Mouse (Mus musculus): ENCODE measurements around the gene Cdh24. TPM values are rescaled to one million over a fixed set of nuclear protein-coding genes. Genes with fewer than 3 reads are reported as not detected.
A peak's percentile ranks its signal among the peaks of the same experiment; 100 is the strongest.

The Cdh24 gene
- polyA plus RNA-seq, 1 experiment from 2014 or later: 0.61 TPM

GRCm38 (mm10) chr14:54660009-54660408 lies 18.8 kb upstream of the Cdh24 start:
- Histone ChIP-seq H3K4me3 (no peak overlapping the region), H3K27me3 (replicated peaks) (no peaks in the 10 kb centered on the region), H3K9me3 (replicated peaks) (no peaks in the 10 kb centered on the region), H3K4me1 (no peaks in the 10 kb centered on the region), H3K27ac (no peak overlapping the region), H3K4me2 (no peak overlapping the region), H3K9ac (no peak overlapping the region), H3K36me3 (peaks cover 99% of the 10 kb centered on the region)
- no peak for ATAC-seq
- 80% methylated on average over 2 of the region's 2 CpGs for WGBS (ENCODE audit: insufficient replicate concordance)

GRCm38 (mm10) chr14:54653496-54653895 lies 12.3 kb upstream of the Cdh24 start:
- peak; percentile 92 for ATAC-seq
- H3K4me1 ChIP-seq: peaks cover 51% of the 10 kb centered on the region
- no peaks in the 10 kb centered on the region for H3K27me3 ChIP-seq (replicated peaks)
- WGBS (ENCODE audit: insufficient replicate concordance): under 1% methylated on average over 12 of the region's 12 CpGs
- H3K4me3 ChIP-seq: peak overlapping the region; percentile 75
- peak overlapping the region; percentile 85 for H3K27ac ChIP-seq
- no peaks in the 10 kb centered on the region for H3K9me3 ChIP-seq (replicated peaks)
- H3K36me3 ChIP-seq: peaks cover 82% of the 10 kb centered on the region
- peak overlapping the region; percentile 83 for H3K9ac ChIP-seq
- H3K4me2 ChIP-seq: peak overlapping the region; percentile 91

- peak overlapping the region; percentile 75 for H3K4me3 ChIP-seq
- peaks cover 82% of the 10 kb centered on the region for H3K36me3 ChIP-seq
- peak overlapping the region; percentile 91 for H3K4me2 ChIP-seq
- peaks cover 59% of the 10 kb centered on the region for H3K4me1 ChIP-seq
- H3K9ac ChIP-seq: peak overlapping the region; percentile 83
- H3K9me3 ChIP-seq (replicated peaks): no peaks in the 10 kb centered on the region
- no peak for ATAC-seq
- WGBS (ENCODE audit: insufficient replicate concordance): 3% methylated on average over 7 of the region's 7 CpGs
- H3K27me3 ChIP-seq (replicated peaks): no peaks in the 10 kb centered on the region
- peak overlapping the region; percentile 85 for H3K27ac ChIP-seq
These were observed 11.6 kb upstream of the Cdh24 start for GRCm38 (mm10) chr14:54652787-54653186.

- H3K4me3 ChIP-seq: no peak overlapping the region
- 68% methylated on average over 4 of the region's 4 CpGs for WGBS (ENCODE audit: insufficient replicate concordance)
- no peak overlapping the region for H3K9ac ChIP-seq
- no peaks in the 10 kb centered on the region for H3K27me3 ChIP-seq (replicated peaks)
- peak overlapping the region; percentile 54; the same call in 1 of the 2 replicates for H3K27ac ChIP-seq
- ATAC-seq: no peak
- peaks cover 60% of the 10 kb centered on the region for H3K4me1 ChIP-seq
- H3K36me3 ChIP-seq: peaks cover 82% of the 10 kb centered on the region
- H3K4me2 ChIP-seq: peak overlapping the region; percentile 91; the same call in 1 of the 2 replicates
- H3K9me3 ChIP-seq (replicated peaks): no peaks in the 10 kb centered on the region
These were observed 10.4 kb upstream of the Cdh24 start for GRCm38 (mm10) chr14:54651556-54651955.

GRCm38 (mm10) chr14:54650621-54651454 lies 9.7 kb upstream of the Cdh24 start:
- peak; percentile 46 for ATAC-seq

GRCm38 (mm10) chr14:54647900-54648299 lies 6.7 kb upstream of the Cdh24 start:
- Histone ChIP-seq H3K4me3 (no peak overlapping the region), H3K9ac (no peak overlapping the region), H3K9me3 (replicated peaks) (no peaks in the 10 kb centered on the region), H3K27ac (no peak overlapping the region), H3K4me2 (no peak overlapping the region), H3K27me3 (replicated peaks) (no peaks in the 10 kb centered on the region), H3K4me1 (peaks cover 47% of the 10 kb centered on the region), H3K36me3 (peaks cover 94% of the 10 kb centered on the region)
- no peak for ATAC-seq
- 59% methylated on average over 4 of the region's 4 CpGs for WGBS (ENCODE audit: insufficient replicate concordance)

More at GRCm38 (mm10) chr14:54650621-54651454, 9.7 kb upstream of the Cdh24 start:
- WGBS (ENCODE audit: insufficient replicate concordance): 57% methylated on average over 23 of the region's 23 CpGs
- Histone ChIP-seq H3K9ac (no peak overlapping the region), H3K4me2 (0 out of 2 replicates have a peak overlapping the region, but pooled peaks have one; percentile 91), H3K9me3 (replicated peaks) (no peaks in the 10 kb centered on the region), H3K4me1 (peaks cover 60% of the 10 kb centered on the region), H3K36me3 (peaks cover 82% of the 10 kb centered on the region), H3K27ac (0 out of 2 replicates have a peak overlapping the region, but pooled peaks have one; percentile 54), H3K27me3 (replicated peaks) (no peaks in the 10 kb centered on the region), H3K4me3 (no peak overlapping the region)

GRCm38 (mm10) chr14:54646898-54647636 lies 5.9 kb upstream of the Cdh24 start:
- Histone ChIP-seq H3K27ac (no peak overlapping the region), H3K4me1 (peaks cover 39% of the 10 kb centered on the region), H3K36me3 (peaks cover 99% of the 10 kb centered on the region), H3K27me3 (replicated peaks) (no peaks in the 10 kb centered on the region), H3K9ac (no peak overlapping the region), H3K4me2 (no peak overlapping the region), H3K9me3 (replicated peaks) (no peaks in the 10 kb centered on the region), H3K4me3 (no peak overlapping the region)
- no peak for ATAC-seq
- 91% methylated on average over 8 of the region's 8 CpGs for WGBS (ENCODE audit: insufficient replicate concordance)

GRCm38 (mm10) chr14:54646455-54646854 lies 5.3 kb upstream of the Cdh24 start:
- Histone ChIP-seq H3K4me3 (no peak overlapping the region), H3K27ac (no peak overlapping the region), H3K4me2 (no peak overlapping the region), H3K9me3 (replicated peaks) (no peaks in the 10 kb centered on the region), H3K36me3 (peaks cover 94% of the 10 kb centered on the region), H3K27me3 (replicated peaks) (no peaks in the 10 kb centered on the region), H3K9ac (no peak overlapping the region), H3K4me1 (peaks cover 34% of the 10 kb centered on the region)
- no peak for ATAC-seq
- WGBS (ENCODE audit: insufficient replicate concordance): 93% methylated on average over 17 of the region's 17 CpGs

GRCm38 (mm10) chr14:54644294-54644693 lies 3.1 kb upstream of the Cdh24 start:
- Histone ChIP-seq H3K27ac (no peak overlapping the region), H3K4me3 (no peak overlapping the region), H3K9me3 (replicated peaks) (no peaks in the 10 kb centered on the region), H3K36me3 (peaks cover 73% of the 10 kb centered on the region), H3K9ac (no peak overlapping the region), H3K4me1 (peaks cover 34% of the 10 kb centered on the region), H3K27me3 (replicated peaks) (peaks cover 18% of the 10 kb centered on the region), H3K4me2 (no peak overlapping the region)
- 94% methylated on average over 9 of the region's 9 CpGs for WGBS (ENCODE audit: insufficient replicate concordance)
- no peak for ATAC-seq

GRCm38 (mm10) chr14:54643011-54643410 lies 1.8 kb upstream of the Cdh24 start:
- no peak overlapping the region for H3K27ac ChIP-seq
- H3K9me3 ChIP-seq (replicated peaks): no peaks in the 10 kb centered on the region
- WGBS (ENCODE audit: insufficient replicate concordance): 89% methylated on average over 2 of the region's 2 CpGs
- H3K27me3 ChIP-seq (replicated peaks): peaks cover 25% of the 10 kb centered on the region
- no peak overlapping the region for H3K9ac ChIP-seq
- H3K4me3 ChIP-seq: no peak overlapping the region
- no peak for ATAC-seq
- H3K36me3 ChIP-seq: peaks cover 61% of the 10 kb centered on the region
- peaks cover 23% of the 10 kb centered on the region for H3K4me1 ChIP-seq
- H3K4me2 ChIP-seq: no peak overlapping the region

GRCm38 (mm10) chr14:54642224-54642944 lies 1.2 kb upstream of the Cdh24 start:
- no peak for ATAC-seq
- Histone ChIP-seq H3K27ac (no peak overlapping the region), H3K9me3 (replicated peaks) (no peaks in the 10 kb centered on the region), H3K4me2 (peak overlapping the region; percentile 100; the same call in 1 of the 2 replicates), H3K4me1 (peaks cover 20% of the 10 kb centered on the region), H3K36me3 (peaks cover 56% of the 10 kb centered on the region), H3K27me3 (replicated peaks) (peaks cover 25% of the 10 kb centered on the region), H3K9ac (no peak overlapping the region), H3K4me3 (no peak overlapping the region)
- WGBS (ENCODE audit: insufficient replicate concordance): 87% methylated on average over 25 of the region's 25 CpGs
